Mouse (Mus musculus) intestine, embryonic 16.5 days (tissue): Measurements from ENCODE around the gene Erbb2. TPM values are rescaled to one million over a fixed set of nuclear protein-coding genes. Genes with fewer than 3 reads are reported as not detected.

Experiments
- ATAC-seq: fragments of 200-750 bp; cut with Nextera tagmentation; 2 replicates; pipeline ENCODE4 v1.8.0; 2017; ENCODE audit warnings: moderate TSS enrichment, moderate library complexity
- H3K27ac ChIP-seq: fragments of 300-500 bp; sonication (generic); 2 replicates; pipeline ENCODE4 v1.5.1; 2014; ENCODE audit warnings: mild to moderate bottlenecking, low read length
- H3K27me3 ChIP-seq: fragments of 300-500 bp; sonication (generic); replicated peaks from 2 replicates; pipeline ENCODE4 v1.6.1; 2014; ENCODE audit warnings: low read length, control low read depth, mixed read lengths; ENCODE audit not compliant: control insufficient read depth, insufficient read depth
- H3K36me3 ChIP-seq: fragments of 300-500 bp; sonication (generic); 2 replicates; pipeline ENCODE4 v1.6.1; 2014; ENCODE audit warnings: low read length, control low read depth; ENCODE audit not compliant: control insufficient read depth, insufficient read depth
- H3K4me1 ChIP-seq: fragments of 300-500 bp; sonication (generic); 2 replicates; pipeline ENCODE4 v1.6.1; 2014; ENCODE audit warnings: low read length, control low read depth, mixed read lengths; ENCODE audit not compliant: control insufficient read depth, insufficient read depth
- H3K4me2 ChIP-seq: fragments of 300-500 bp; sonication (generic); 2 replicates; pipeline ENCODE4 v1.6.1; 2014; ENCODE audit warnings: low read depth, low read length, control low read depth
- H3K4me3 ChIP-seq: fragments of 300-500 bp; sonication (generic); 2 replicates; pipeline ENCODE4 v1.5.1; 2014; ENCODE audit warnings: mild to moderate bottlenecking, low read length
- H3K9ac ChIP-seq: fragments of 300-500 bp; sonication (generic); 2 replicates; pipeline ENCODE4 v1.6.1; 2014; ENCODE audit warnings: low read depth, low read length
- H3K9me3 ChIP-seq: fragments of 300-500 bp; sonication (generic); 2 replicates; pipeline ENCODE4 v1.6.1; 2016; ENCODE audit warnings: low read length, control low read depth; ENCODE audit not compliant: control insufficient read depth
- WGBS: fragments of 180-500 bp; shearing (Covaris S2); extraction: QIAGEN DNeasy Blood & Tissue Kit; methylation state at CpG from one replicate; pipeline ENCODE4 v1.1.7; 2014; 5-methylcytosine and 5-hydroxymethylcytosine counted together
- polyA plus RNA-seq: library from polyadenylated mRNA; unstranded; fragments of >200 nt; fragmentation: Nextera tagmentation; extraction: Ambion mirVana; gene quantifications from 2 replicates; pipeline ENCODE4 v1.2.1, GENCODE M21; 2015

Erbb2 gene
- polyA plus RNA-seq, 1 experiment from 2014 or later = 33.8 TPM

- 72% methylated on average over 13 of the region's 13 CpGs for WGBS
Measured at GRCm38 (mm10) chr11:98479026-98479939, 67.0 kb downstream of the Erbb2 start.

GRCm38 (mm10) chr11:98479940-98480497 lies 67.7 kb downstream of the Erbb2 start:
- WGBS = 90% methylated on average over 12 of the region's 12 CpGs
- no peak overlapping the region for H3K27ac ChIP-seq
- no peak for ATAC-seq

More at GRCm38 (mm10) chr11:98479026-98479939, 67.0 kb downstream of the Erbb2 start:
- Histone ChIP-seq H3K36me3 (no peaks in the 10 kb centered on the region), H3K27ac (no peak overlapping the region), H3K9me3 (no peaks in the 10 kb centered on the region), H3K4me1 (no peaks in the 10 kb centered on the region), H3K9ac (no peak overlapping the region), H3K4me2 (no peak overlapping the region), H3K4me3 (no peak overlapping the region), H3K27me3 (no peaks in the 10 kb centered on the region; the same call in 1 of the 2 replicates)
- ATAC-seq = no peak

GRCm38 (mm10) chr11:98481231-98481630 lies 69.0 kb downstream of the Erbb2 start:
- H3K36me3 ChIP-seq = no peaks in the 10 kb centered on the region
- H3K4me2 ChIP-seq = no peak overlapping the region
- WGBS = 67% methylated on average over 6 of the region's 6 CpGs

More at GRCm38 (mm10) chr11:98479940-98480497, 67.7 kb downstream of the Erbb2 start:
- no peaks in the 10 kb centered on the region for H3K4me1 ChIP-seq
- H3K9ac ChIP-seq = no peak overlapping the region
- no peak overlapping the region for H3K4me2 ChIP-seq
- H3K36me3 ChIP-seq = no peaks in the 10 kb centered on the region
- no peaks in the 10 kb centered on the region; the same call in 1 of the 2 replicates for H3K27me3 ChIP-seq
- no peak overlapping the region for H3K4me3 ChIP-seq
- H3K9me3 ChIP-seq = no peaks in the 10 kb centered on the region

GRCm38 (mm10) chr11:98482067-98482466 lies 69.8 kb downstream of the Erbb2 start:
- WGBS = 81% methylated on average over 10 of the region's 10 CpGs
- Histone ChIP-seq H3K4me1 (no peaks in the 10 kb centered on the region), H3K9me3 (no peaks in the 10 kb centered on the region), H3K36me3 (no peaks in the 10 kb centered on the region), H3K9ac (no peak overlapping the region), H3K4me2 (no peak overlapping the region), H3K4me3 (no peak overlapping the region), H3K27ac (no peak overlapping the region), H3K27me3 (no peaks in the 10 kb centered on the region; the same call in 1 of the 2 replicates)
- no peak for ATAC-seq

More at GRCm38 (mm10) chr11:98481231-98481630, 69.0 kb downstream of the Erbb2 start:
- ATAC-seq = no peak
- H3K4me1 ChIP-seq = no peaks in the 10 kb centered on the region
- H3K9me3 ChIP-seq = no peaks in the 10 kb centered on the region
- no peak overlapping the region for H3K4me3 ChIP-seq
- no peaks in the 10 kb centered on the region; the same call in 1 of the 2 replicates for H3K27me3 ChIP-seq
- no peak overlapping the region for H3K27ac ChIP-seq
- H3K9ac ChIP-seq = no peak overlapping the region

- WGBS = 89% methylated on average over 2 of the region's 2 CpGs
Measured at GRCm38 (mm10) chr11:98485749-98486148, 73.5 kb downstream of the Erbb2 start.

More at GRCm38 (mm10) chr11:98485749-98486148, 73.5 kb downstream of the Erbb2 start:
- Histone ChIP-seq H3K27me3 (no peaks in the 10 kb centered on the region; the same call in 1 of the 2 replicates), H3K4me3 (no peak overlapping the region), H3K4me2 (no peak overlapping the region), H3K9me3 (no peaks in the 10 kb centered on the region), H3K4me1 (no peaks in the 10 kb centered on the region), H3K27ac (no peak overlapping the region), H3K9ac (no peak overlapping the region), H3K36me3 (no peaks in the 10 kb centered on the region)
- no peak for ATAC-seq

Other genes with a start within 250 kb of the Erbb2 start
- 50.3 and 52.4 TPM in 2 replicates for gene Med1, start 219.2 kb upstream of the Erbb2 start, polyA plus RNA-seq
- 6.2 and 6.5 TPM in 2 replicates for gene Cdk12, start 209.4 kb upstream of the Erbb2 start, polyA plus RNA-seq
- gene Neurod2, start 82.8 kb upstream of the Erbb2 start, polyA plus RNA-seq = 0.05 TPM in 1 of 2 replicates, not detected in the other
- gene Ppp1r1b, start 64.1 kb upstream of the Erbb2 start, polyA plus RNA-seq = 91.7 and 92.3 TPM in 2 replicates
- gene Stard3, start 54.1 kb upstream of the Erbb2 start, polyA plus RNA-seq = 44.8 and 44.9 TPM in 2 replicates
- gene Tcap, start 28.7 kb upstream of the Erbb2 start, polyA plus RNA-seq = 0.28 TPM in 1 of 2 replicates, not detected in the other
- 0.16 TPM in 1 of 2 replicates, not detected in the other for gene Pnmt, start 26.0 kb upstream of the Erbb2 start, polyA plus RNA-seq
- 19.5 and 20.4 TPM in 2 replicates for gene Pgap3, start 12.0 kb upstream of the Erbb2 start, polyA plus RNA-seq
- 279 and 304 TPM in 2 replicates for gene Mien1, start 26.5 kb downstream of the Erbb2 start, polyA plus RNA-seq
- gene Grb7, start 33.9 kb downstream of the Erbb2 start, polyA plus RNA-seq = 87.1 and 87.3 TPM in 2 replicates
- gene Ikzf3, start 133.6 kb downstream of the Erbb2 start, polyA plus RNA-seq = 0.23 and 0.24 TPM in 2 replicates
- gene Zpbp2, start 138.6 kb downstream of the Erbb2 start, polyA plus RNA-seq = 0.92 and 1.0 TPM in 2 replicates
- gene Ormdl3, start 174.9 kb downstream of the Erbb2 start, polyA plus RNA-seq = 62.9 and 65.2 TPM in 2 replicates
- gene Lrrc3c, start 185.8 kb downstream of the Erbb2 start, polyA plus RNA-seq = not detected in 2 replicates
- 0.33 and 0.57 TPM in 2 replicates for gene Gm12355, start 213.2 kb downstream of the Erbb2 start, polyA plus RNA-seq
- gene Gsdma3, start 213.9 kb downstream of the Erbb2 start, polyA plus RNA-seq = not detected in 2 replicates
- gene Gsdma2, start 234.3 kb downstream of the Erbb2 start, polyA plus RNA-seq = 0.58 and 0.93 TPM in 2 replicates